Mouse (Mus musculus) midbrain, embryonic 16.5 days (tissue): ENCODE data around the gene Rnaseh2c. TPM values are rescaled to one million over a fixed set of nuclear protein-coding genes. Genes with fewer than 3 reads are reported as not detected.
A peak's percentile ranks its signal among the peaks of the same experiment; 100 is the strongest.

Experiments
- ATAC-seq: fragments of 200-750 bp; cut with Nextera tagmentation; 2 replicates; pipeline ENCODE4 v1.8.0; 2017; ENCODE audit warnings: moderate TSS enrichment
- H3K27ac ChIP-seq: fragments of 300-500 bp; sonication (generic); 2 replicates; pipeline ENCODE4 v1.5.1; 2014; ENCODE audit warnings: mild to moderate bottlenecking, low read length, mixed read lengths
- H3K27me3 ChIP-seq: fragments of 300-500 bp; sonication (generic); 2 replicates; pipeline ENCODE4 v1.6.1; 2014; ENCODE audit warnings: low read depth, low read length, mixed read lengths; ENCODE audit not compliant: control insufficient read depth, insufficient read depth
- H3K36me3 ChIP-seq: fragments of 300-500 bp; sonication (generic); 2 replicates; pipeline ENCODE4 v1.6.1; 2014; ENCODE audit warnings: mild to moderate bottlenecking, low read length, moderate library complexity, mixed read lengths; ENCODE audit not compliant: control insufficient read depth, insufficient read depth
- H3K4me1 ChIP-seq: fragments of 300-500 bp; sonication (generic); 2 replicates; pipeline ENCODE4 v1.6.1; 2014; ENCODE audit warnings: mild to moderate bottlenecking, low read length, mixed read lengths; ENCODE audit not compliant: control insufficient read depth, insufficient read depth
- H3K4me2 ChIP-seq: fragments of 300-500 bp; sonication (generic); 2 replicates; pipeline ENCODE4 v1.6.1; 2014; ENCODE audit warnings: mild to moderate bottlenecking, low read length, mixed read lengths
- H3K4me3 ChIP-seq: fragments of 300-500 bp; sonication (generic); 2 replicates; pipeline ENCODE4 v1.5.1; 2014; ENCODE audit warnings: low read depth, mild to moderate bottlenecking, low read length, moderate library complexity, mixed read lengths
- H3K9ac ChIP-seq: fragments of 300-500 bp; sonication (generic); 2 replicates; pipeline ENCODE4 v1.6.1; 2014; ENCODE audit warnings: low read depth, low read length, mixed read lengths
- H3K9me3 ChIP-seq: fragments of 300-500 bp; sonication (generic); replicated peaks from 2 replicates; pipeline ENCODE4 v1.6.1; 2014; ENCODE audit warnings: mild to moderate bottlenecking, low read length, mixed read lengths; ENCODE audit not compliant: control insufficient read depth, poor library complexity, severe bottlenecking
- WGBS: fragments of 180-500 bp; shearing (Covaris S2); extraction: QIAGEN DNeasy Blood & Tissue Kit; methylation state at CpG from one replicate; pipeline ENCODE4 v1.1.7; 2014; 5-methylcytosine and 5-hydroxymethylcytosine counted together
- polyA plus RNA-seq: library from polyadenylated mRNA; unstranded; fragments of >200 nt; fragmentation: Nextera tagmentation; extraction: Ambion mirVana; gene quantifications from 2 replicates; pipeline ENCODE4 v1.2.1, GENCODE M21; 2015

Rnaseh2c gene
- polyA plus RNA-seq, 1 experiment from 2014 or later = 58.4 TPM

- peak overlapping the region; percentile 38 for H3K4me3 ChIP-seq
- no peak for ATAC-seq
- 23% methylated on average over 10 of the region's 10 CpGs for WGBS
Measured at GRCm38 (mm10) chr19:5561252-5561790, 40.4 kb upstream of the Rnaseh2c start.

GRCm38 (mm10) chr19:5561886-5562285, 39.8 kb upstream of the Rnaseh2c start:
- Histone ChIP-seq H3K9me3 (no peaks in the 10 kb centered on the region), H3K36me3 (no peaks in the 10 kb centered on the region), H3K4me3 (no peak overlapping the region), H3K4me1 (peaks cover 17% of the 10 kb centered on the region), H3K27me3 (peaks cover 53% of the 10 kb centered on the region), H3K4me2 (no peak overlapping the region), H3K9ac (no peak overlapping the region), H3K27ac (no peak overlapping the region)
- 60% methylated on average over 3 of the region's 3 CpGs for WGBS
- no peak for ATAC-seq

More at GRCm38 (mm10) chr19:5561252-5561790, 40.4 kb upstream of the Rnaseh2c start:
- Histone ChIP-seq H3K36me3 (no peaks in the 10 kb centered on the region), H3K4me1 (peaks cover 14% of the 10 kb centered on the region), H3K9me3 (no peaks in the 10 kb centered on the region), H3K4me2 (peak overlapping the region; percentile 82), H3K27me3 (peaks cover 59% of the 10 kb centered on the region), H3K9ac (peak overlapping the region; percentile 45; the same call in 1 of the 2 replicates), H3K27ac (no peak overlapping the region)

- Histone ChIP-seq H3K9ac (no peak overlapping the region), H3K4me2 (no peak overlapping the region), H3K27ac (no peak overlapping the region), H3K4me1 (peaks cover 21% of the 10 kb centered on the region), H3K4me3 (no peak overlapping the region), H3K27me3 (peaks cover 47% of the 10 kb centered on the region), H3K9me3 (no peaks in the 10 kb centered on the region), H3K36me3 (no peaks in the 10 kb centered on the region)
- WGBS = 93% methylated on average over 10 of the region's 10 CpGs
- no peak for ATAC-seq
Measured at GRCm38 (mm10) chr19:5562776-5563175, 38.9 kb upstream of the Rnaseh2c start.

- Histone ChIP-seq H3K27ac (no peak overlapping the region), H3K4me3 (no peak overlapping the region), H3K4me1 (peaks cover 13% of the 10 kb centered on the region), H3K4me2 (no peak overlapping the region), H3K27me3 (peaks cover 16% of the 10 kb centered on the region), H3K9ac (no peak overlapping the region; the same call in 1 of the 2 replicates), H3K36me3 (peaks cover 8% of the 10 kb centered on the region; the same call in 1 of the 2 replicates), H3K9me3 (no peaks in the 10 kb centered on the region)
- no peak for ATAC-seq
- 50% methylated on average over 5 of the region's 5 CpGs for WGBS
Measured at GRCm38 (mm10) chr19:5566316-5566715, 35.4 kb upstream of the Rnaseh2c start.

GRCm38 (mm10) chr19:5567180-5567533, 34.5 kb upstream of the Rnaseh2c start:
- peak overlapping the region; percentile 83 for H3K9ac ChIP-seq
- peaks cover 13% of the 10 kb centered on the region for H3K4me1 ChIP-seq
- peak overlapping the region; percentile 86 for H3K27ac ChIP-seq
- peaks cover 8% of the 10 kb centered on the region for H3K27me3 ChIP-seq
- WGBS = 2% methylated on average over 26 of the region's 26 CpGs
- H3K36me3 ChIP-seq = peaks cover 8% of the 10 kb centered on the region; the same call in 1 of the 2 replicates
- peak; percentile 16; the same call in 1 of the 2 replicates for ATAC-seq
- peak overlapping the region; percentile 93 for H3K4me2 ChIP-seq
- H3K9me3 ChIP-seq = no peaks in the 10 kb centered on the region
- H3K4me3 ChIP-seq = peak overlapping the region; percentile 79

GRCm38 (mm10) chr19:5567534-5568469, 33.9 kb upstream of the Rnaseh2c start, which contains the start of gene Ap5b1:
Gene Ap5b1, plus strand, starts transcription at chr19:5568025.
- H3K27me3 ChIP-seq = peaks cover 3% of the 10 kb centered on the region; the same call in 1 of the 2 replicates
- peaks cover 8% of the 10 kb centered on the region; the same call in 1 of the 2 replicates for H3K36me3 ChIP-seq
- peak within 1 kb of the TSS; percentile 79 for H3K4me3 ChIP-seq
- ATAC-seq = peak; percentile 91
- peak within 1 kb of the TSS; percentile 93 for H3K4me2 ChIP-seq
- H3K27ac ChIP-seq = peak within 1 kb of the TSS; percentile 86
- H3K4me1 ChIP-seq = peaks cover 13% of the 10 kb centered on the region
- H3K9ac ChIP-seq = peak within 1 kb of the TSS; percentile 83
- under 1% methylated on average over 85 of the region's 102 CpGs for WGBS
- H3K9me3 ChIP-seq = no peaks in the 10 kb centered on the region

GRCm38 (mm10) chr19:5568470-5569140, 33.1 kb upstream of the Rnaseh2c start:
- H3K4me1 ChIP-seq = peaks cover 13% of the 10 kb centered on the region
- peaks cover 8% of the 10 kb centered on the region; the same call in 1 of the 2 replicates for H3K36me3 ChIP-seq
- H3K4me3 ChIP-seq = peak overlapping the region; percentile 79
- peak overlapping the region; percentile 83 for H3K9ac ChIP-seq
- H3K27ac ChIP-seq = peak overlapping the region; percentile 86
- peaks cover 3% of the 10 kb centered on the region; the same call in 1 of the 2 replicates for H3K27me3 ChIP-seq
- H3K4me2 ChIP-seq = peak overlapping the region; percentile 93
- WGBS = 9% methylated on average over 27 of the region's 27 CpGs
- H3K9me3 ChIP-seq = no peaks in the 10 kb centered on the region
- peak; percentile 5; the same call in 1 of the 2 replicates for ATAC-seq

- no peak for ATAC-seq
- no peak overlapping the region for H3K27ac ChIP-seq
- H3K4me3 ChIP-seq = no peak overlapping the region
- H3K36me3 ChIP-seq = peaks cover 8% of the 10 kb centered on the region; the same call in 1 of the 2 replicates
- 89% methylated on average over 10 of the region's 10 CpGs for WGBS
- H3K9ac ChIP-seq = no peak overlapping the region
- no peaks in the 10 kb centered on the region for H3K9me3 ChIP-seq
- H3K27me3 ChIP-seq = peaks cover 3% of the 10 kb centered on the region; the same call in 1 of the 2 replicates
- H3K4me1 ChIP-seq = peaks cover 13% of the 10 kb centered on the region
- no peak overlapping the region for H3K4me2 ChIP-seq
Measured at GRCm38 (mm10) chr19:5569521-5569920, 32.2 kb upstream of the Rnaseh2c start.
